Mouse (Mus musculus): Measurements from ENCODE around the gene Glb1l2.

- no peak for TF ChIP-seq MAFK (IDR thresholded peaks at IDR 0.05; ENCODE audit: insufficient read depth, low read depth, low read length)
- no peak for TF ChIP-seq ZNF384 (IDR thresholded peaks at IDR 0.05; ENCODE audit: low read depth, low read length)
- no peak for TF ChIP-seq HCFC1 (IDR thresholded peaks at IDR 0.05; ENCODE audit: borderline replicate concordance, insufficient read depth, low read length)
- TF ChIP-seq CHD2 (IDR thresholded peaks at IDR 0.05; ENCODE audit: low read depth, low read length): no peak
- peak; percentile 78 for TF ChIP-seq ZC3H11A (IDR thresholded peaks at IDR 0.05; ENCODE audit: borderline replicate concordance, low read depth, low read length)
Observed at GRCm38 (mm10) chr9:26776122-26776902, 30.0 kb downstream of the Glb1l2 start.
